Mouse (Mus musculus) heart, embryonic 16.5 days (tissue): ENCODE results near the gene Gm14322. TPM values are rescaled to one million over a fixed set of nuclear protein-coding genes. Genes with fewer than 3 reads are reported as not detected.
"Not testable (repeated sequence)": the region's sequence is repeated elsewhere in the genome, so short reads cannot be mapped to it uniquely, and the experiment has no call there.

Experiments
- ATAC-seq: fragments of 200-750 bp; cut with Nextera tagmentation; replicated peaks from 2 replicates; pipeline ENCODE4 v1.8.0; 2017; ENCODE audit warnings: moderate number of reproducible peaks; ENCODE audit not compliant: insufficient read depth, low FRiP score; ENCODE audit errors: extremely low read depth
- H3K27ac ChIP-seq: fragments of 300-500 bp; sonication (generic); 2 replicates; pipeline ENCODE4 v1.5.1; 2014; ENCODE audit warnings: mild to moderate bottlenecking, low read length, control low read depth, moderate library complexity
- H3K27me3 ChIP-seq: fragments of 300-500 bp; sonication (generic); 2 replicates; pipeline ENCODE4 v1.6.1; 2014; ENCODE audit warnings: low read length, mixed read lengths; ENCODE audit not compliant: control insufficient read depth, insufficient read depth
- H3K36me3 ChIP-seq: fragments of 300-500 bp; sonication (generic); 2 replicates; pipeline ENCODE4 v1.6.1; 2014; ENCODE audit not compliant: control insufficient read depth, insufficient read depth
- H3K4me1 ChIP-seq: fragments of 300-500 bp; sonication (generic); 2 replicates; pipeline ENCODE4 v1.6.1; 2014; ENCODE audit warnings: low read length, mixed read lengths; ENCODE audit not compliant: control insufficient read depth, insufficient read depth
- H3K4me2 ChIP-seq: fragments of 300-500 bp; sonication (generic); 2 replicates; pipeline ENCODE4 v1.6.1; 2014; ENCODE audit warnings: low read depth, mild to moderate bottlenecking, control low read depth, low read length
- H3K4me3 ChIP-seq: fragments of 300-500 bp; sonication (generic); 2 replicates; pipeline ENCODE4 v1.5.1; 2014; ENCODE audit warnings: mild to moderate bottlenecking, control low read depth, low read length
- H3K9ac ChIP-seq: fragments of 300-500 bp; sonication (generic); 2 replicates; pipeline ENCODE4 v1.6.1; 2014; ENCODE audit warnings: low read length, control low read depth
- H3K9me3 ChIP-seq: fragments of 300-500 bp; sonication (generic); replicated peaks from 2 replicates; pipeline ENCODE4 v1.6.1; 2016; ENCODE audit warnings: low read length; ENCODE audit not compliant: control insufficient read depth
- WGBS: fragments of 180-500 bp; shearing (Covaris S2); extraction: QIAGEN DNeasy Blood & Tissue Kit; methylation state at CpG from one replicate; pipeline ENCODE4 v1.1.7; 2014; 5-methylcytosine and 5-hydroxymethylcytosine counted together
- polyA plus RNA-seq: library from polyadenylated mRNA; unstranded; fragments of >200 nt; fragmentation: Nextera tagmentation; extraction: Ambion mirVana; gene quantifications from 2 replicates; pipeline ENCODE4 v1.2.1, GENCODE M21; 2015

Gene Gm14322
- 4.1 and 6.6 TPM in 2 replicates for polyA plus RNA-seq

GRCm38 (mm10) chr2:177758941-177759558 lies at the start of gene Gm14322:
TSS of gene Gm14322 (plus strand) at chr2:177759288.
- not testable (repeated sequence) for H3K4me1 ChIP-seq, H3K36me3 ChIP-seq, H3K27ac ChIP-seq, H3K9ac ChIP-seq, H3K27me3 ChIP-seq, H3K9me3 ChIP-seq, ATAC-seq
- WGBS: 19% methylated on average over 9 of the region's 9 CpGs
- Histone ChIP-seq H3K4me3 (peak within 1 kb of the TSS; percentile 46), H3K4me2 (peak within 1 kb of the TSS; percentile 40; the same call in 1 of the 2 replicates)

- H3K9me3 ChIP-seq, H3K27ac ChIP-seq, H3K27me3 ChIP-seq, H3K36me3 ChIP-seq, H3K4me1 ChIP-seq, ATAC-seq, H3K4me2 ChIP-seq, H3K4me3 ChIP-seq, H3K9ac ChIP-seq: not testable (repeated sequence)
- WGBS: 71% methylated on average over 4 of the region's 10 CpGs
Observed at GRCm38 (mm10) chr2:177741487-177741886, 17.6 kb upstream of the Gm14322 start.

- not testable (repeated sequence) for H3K9ac ChIP-seq, ATAC-seq, H3K36me3 ChIP-seq, H3K27ac ChIP-seq, H3K4me2 ChIP-seq, H3K27me3 ChIP-seq, H3K4me3 ChIP-seq, H3K4me1 ChIP-seq, H3K9me3 ChIP-seq
- 29% methylated on average over 1 of the region's 1 CpGs for WGBS
Observed at GRCm38 (mm10) chr2:177787351-177787750, 28.3 kb downstream of the Gm14322 start.

GRCm38 (mm10) chr2:177806170-177806569 lies 47.1 kb downstream of the Gm14322 start:
- no CpG with 5 or more reads among the region's 2 CpGs for WGBS
- H3K27ac ChIP-seq, H3K4me2 ChIP-seq, H3K4me1 ChIP-seq, H3K36me3 ChIP-seq, H3K27me3 ChIP-seq, H3K9ac ChIP-seq, ATAC-seq, H3K4me3 ChIP-seq, H3K9me3 ChIP-seq: not testable (repeated sequence)

Other genes starting within 250 kb of the Gm14322 start
- not detected in 2 replicates for gene Gm14406, start 181.1 kb upstream of the Gm14322 start, polyA plus RNA-seq
- 29.0 and 36.5 TPM in 2 replicates for gene Gm14325, start 81.0 kb downstream of the Gm14322 start, polyA plus RNA-seq
- 3.9 and 4.2 TPM in 2 replicates for gene Gm14327, start 137.8 kb downstream of the Gm14322 start, polyA plus RNA-seq
- 0.29 TPM in 1 of 2 replicates, not detected in the other for gene Zfp972, start 166.3 kb downstream of the Gm14322 start, polyA plus RNA-seq
- 22.3 and 23.7 TPM in 2 replicates for gene Gm14326, start 198.0 kb downstream of the Gm14322 start, polyA plus RNA-seq